Mouse (Mus musculus) adrenal gland, postnatal 14 days (tissue): Measurements from ENCODE around the gene Zfp626. TPM values are rescaled to one million over a fixed set of nuclear protein-coding genes. Genes with fewer than 3 reads are reported as not detected.
"Not testable (repeated sequence)": the region's sequence is repeated elsewhere in the genome, so short reads cannot be mapped to it uniquely, and the experiment has no call there.

Experiments used
- DNase-seq: peaks from one replicate; pipeline ENCODE4 v3.0.0; 2021; ENCODE audit warnings: mixed read lengths
- long read RNA-seq, 2 experiments: library from polyadenylated mRNA; stranded (forward); transcript quantifications; one replicate each; pipeline ENCODE4 v2.0.0; 2021
- total RNA-seq: library from RNA; stranded (reverse); gene quantifications from 2 replicates; pipeline ENCODE4 v1.2.3, GENCODE M21; 2021

The Zfp626 gene
- 7.0 and 7.7 TPM in 2 replicates for total RNA-seq
- long read RNA-seq, experiment 1, result 0 reads
- long read RNA-seq, experiment 2, result 0 reads

GRCm38 (mm10) chr7:27806896-27807295 lies at the start of gene Zfp626:
Gene Zfp626 (plus strand): TSS chr7:27807196.
- DNase-seq, result not testable (repeated sequence)

DNA sequence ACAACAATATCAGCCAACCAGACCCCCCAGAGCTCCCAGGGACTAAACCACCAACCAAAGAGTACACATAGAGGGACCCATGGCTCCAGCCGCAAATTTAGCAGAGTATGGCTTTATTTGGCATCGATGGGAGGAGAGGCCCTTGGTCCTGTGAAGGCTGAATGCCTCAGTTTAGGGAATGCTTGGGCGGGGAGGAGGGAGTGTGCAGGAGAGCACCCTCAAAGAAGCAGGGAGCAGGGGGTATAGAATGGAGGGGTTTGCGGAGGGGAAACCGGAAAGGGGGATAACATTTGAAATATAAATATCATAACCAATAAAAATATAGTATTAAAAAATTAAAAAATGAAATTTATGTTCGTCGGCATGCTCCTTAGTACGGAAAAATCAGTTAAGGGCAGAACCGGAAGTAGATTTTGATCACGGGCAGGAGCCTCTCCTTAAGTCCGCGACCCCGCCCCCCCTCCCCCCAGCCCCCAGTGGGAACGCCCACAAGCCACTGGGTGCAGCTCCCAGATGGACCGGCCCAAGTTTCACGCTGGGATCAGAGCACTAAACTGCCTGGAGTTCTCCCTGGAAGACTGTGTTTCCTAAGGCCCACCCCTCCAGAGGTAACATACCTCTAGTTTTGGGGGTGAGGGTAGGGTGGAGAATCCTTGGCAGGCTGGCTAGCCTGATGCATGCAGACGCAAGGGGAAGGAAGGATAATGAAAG lies 41.7 kb upstream of the Zfp626 start:
- DNase-seq, result no peak

GRCm38 (mm10) chr7:27789306-27789705 lies 17.7 kb upstream of the Zfp626 start:
- DNase-seq, result no peak

DNA sequence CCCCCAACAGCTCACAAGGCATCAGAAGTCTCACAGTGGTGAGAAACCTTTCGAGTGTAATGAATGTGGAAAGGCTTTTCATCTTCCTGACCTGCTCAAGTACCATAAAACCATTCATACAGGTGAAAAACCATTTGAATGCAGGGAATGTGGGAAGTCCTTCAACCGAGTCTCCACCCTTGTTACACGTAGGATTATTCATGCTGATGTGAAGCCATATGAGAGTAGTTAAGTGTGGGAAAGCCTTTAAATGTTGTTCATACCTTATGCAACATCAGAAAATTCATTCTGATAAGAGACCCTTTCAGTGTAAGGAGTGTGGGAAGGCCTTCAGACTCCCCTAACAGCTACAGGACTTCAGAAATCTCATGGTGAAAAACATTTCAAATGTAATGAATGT lies 13.1 kb upstream of the Zfp626 start:
- not testable (repeated sequence) for DNase-seq

- no peak for DNase-seq
Measured at GRCm38 (mm10) chr7:27794566-27794965, 12.4 kb upstream of the Zfp626 start.

GRCm38 (mm10) chr7:27797906-27798811 lies 8.8 kb upstream of the Zfp626 start:
- no peak for DNase-seq

DNA sequence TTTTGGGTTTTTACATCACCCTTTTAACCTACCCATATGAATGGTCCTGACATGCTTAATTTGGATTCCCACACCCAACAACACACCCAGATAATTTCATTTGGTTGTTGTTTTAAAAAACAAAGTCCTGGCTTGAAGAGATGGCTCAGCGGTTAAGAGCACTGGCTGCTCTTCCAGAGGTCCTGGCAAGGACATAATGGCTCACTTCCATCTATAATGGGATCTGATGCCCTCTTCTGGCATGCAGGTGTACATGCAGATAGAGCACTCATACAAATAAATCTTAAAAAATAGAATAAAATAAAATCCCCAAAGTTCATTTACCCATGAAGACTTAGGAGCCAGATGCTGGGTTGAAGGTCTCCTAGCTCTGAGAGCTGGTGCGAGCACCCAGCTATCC lies 5.9 kb upstream of the Zfp626 start:
- peak; percentile 16 for DNase-seq

- DNase-seq, result no peak
Measured at GRCm38 (mm10) chr7:27802986-27803385, 4.0 kb upstream of the Zfp626 start.

DNA sequence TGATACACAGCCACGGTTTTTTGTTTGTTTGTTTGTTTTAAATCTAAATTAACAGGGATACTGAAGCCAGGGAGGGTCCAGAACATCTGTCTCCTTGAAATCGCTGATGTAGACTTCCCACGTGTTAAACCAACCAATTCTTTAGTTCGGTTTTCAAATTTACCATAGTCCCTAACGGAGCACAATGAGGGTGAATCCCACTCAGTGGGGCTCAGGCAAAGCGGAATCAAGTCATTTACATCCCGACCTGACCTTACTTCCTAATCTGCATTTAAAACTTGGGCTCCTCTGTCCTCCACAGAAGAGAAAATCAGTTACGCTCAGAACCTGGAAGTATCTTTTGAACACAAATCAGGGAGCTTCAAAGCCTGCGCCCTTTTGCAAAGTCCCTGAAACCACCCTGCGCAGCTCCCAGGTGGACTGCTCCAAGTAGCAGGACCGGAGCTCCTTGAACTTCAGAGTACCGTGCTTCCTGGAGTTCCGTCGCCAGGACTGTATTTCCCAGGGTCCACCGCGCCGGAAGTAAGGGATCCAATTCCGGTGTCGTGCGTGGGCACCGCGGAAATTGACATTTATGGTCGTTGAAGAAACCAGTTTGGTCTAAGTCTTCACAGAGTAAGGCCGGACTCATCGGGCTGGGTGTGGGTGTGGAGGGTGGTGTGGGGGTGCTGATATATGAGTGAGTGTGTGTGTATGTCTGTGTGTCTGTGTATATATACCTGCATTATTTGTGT lies 2.5 kb upstream of the Zfp626 start:
- DNase-seq, result peak; percentile 91

GRCm38 (mm10) chr7:27807305-27807704 lies 309 bp downstream of the Zfp626 start:
- DNase-seq, result not testable (repeated sequence)

DNA sequence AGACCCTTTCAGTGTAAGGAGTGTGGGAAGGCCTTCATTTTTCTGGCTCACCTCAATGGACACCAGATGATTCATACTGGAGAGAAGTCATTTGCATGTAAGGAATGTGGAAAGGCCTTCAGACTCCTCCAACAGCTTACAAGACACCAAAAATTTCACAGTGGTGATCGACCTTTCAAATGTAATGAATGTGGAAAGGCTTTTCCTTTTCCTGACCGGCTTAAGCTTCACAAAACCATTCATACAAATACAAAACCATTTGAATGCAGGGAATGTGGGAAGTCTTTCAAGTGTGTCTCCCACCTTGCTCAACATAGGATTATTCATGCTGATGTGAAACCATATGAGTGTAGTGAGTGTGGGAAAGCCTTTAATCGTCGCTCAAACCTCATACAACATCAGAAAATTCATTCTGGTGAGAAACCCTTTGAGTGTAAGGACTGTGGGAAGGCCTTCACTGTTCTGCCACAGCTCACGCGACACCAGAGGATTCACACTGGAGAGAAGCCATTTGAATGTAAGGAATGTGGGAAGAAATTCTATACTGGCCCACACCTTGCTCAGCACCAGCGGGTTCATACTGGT lies 11.6 kb downstream of the Zfp626 start:
- no peak for DNase-seq

DNA sequence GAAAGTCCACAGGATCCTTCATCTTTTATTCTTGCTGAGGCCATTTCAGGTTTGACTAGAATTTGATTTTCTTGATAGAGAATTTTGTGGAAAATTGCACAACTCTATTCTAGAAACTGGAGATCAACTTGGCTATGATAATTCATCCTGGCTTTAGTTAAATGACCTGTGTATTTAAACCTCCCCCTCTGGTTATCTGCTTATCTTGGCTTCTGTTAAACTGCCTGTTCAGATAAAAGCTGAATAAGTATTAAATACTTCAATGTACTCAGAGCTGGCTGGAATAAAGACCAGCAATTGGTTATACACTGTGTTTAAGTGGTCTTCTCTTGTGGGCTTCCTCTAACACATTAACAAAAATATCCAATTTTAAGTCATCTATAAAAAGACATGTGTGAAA lies 15.6 kb downstream of the Zfp626 start:
- DNase-seq, result no peak

- no peak for DNase-seq
Measured at GRCm38 (mm10) chr7:27834131-27834530, 27.1 kb downstream of the Zfp626 start.

GRCm38 (mm10) chr7:27837896-27838295 lies 30.9 kb downstream of the Zfp626 start:
- DNase-seq, result no peak

DNA sequence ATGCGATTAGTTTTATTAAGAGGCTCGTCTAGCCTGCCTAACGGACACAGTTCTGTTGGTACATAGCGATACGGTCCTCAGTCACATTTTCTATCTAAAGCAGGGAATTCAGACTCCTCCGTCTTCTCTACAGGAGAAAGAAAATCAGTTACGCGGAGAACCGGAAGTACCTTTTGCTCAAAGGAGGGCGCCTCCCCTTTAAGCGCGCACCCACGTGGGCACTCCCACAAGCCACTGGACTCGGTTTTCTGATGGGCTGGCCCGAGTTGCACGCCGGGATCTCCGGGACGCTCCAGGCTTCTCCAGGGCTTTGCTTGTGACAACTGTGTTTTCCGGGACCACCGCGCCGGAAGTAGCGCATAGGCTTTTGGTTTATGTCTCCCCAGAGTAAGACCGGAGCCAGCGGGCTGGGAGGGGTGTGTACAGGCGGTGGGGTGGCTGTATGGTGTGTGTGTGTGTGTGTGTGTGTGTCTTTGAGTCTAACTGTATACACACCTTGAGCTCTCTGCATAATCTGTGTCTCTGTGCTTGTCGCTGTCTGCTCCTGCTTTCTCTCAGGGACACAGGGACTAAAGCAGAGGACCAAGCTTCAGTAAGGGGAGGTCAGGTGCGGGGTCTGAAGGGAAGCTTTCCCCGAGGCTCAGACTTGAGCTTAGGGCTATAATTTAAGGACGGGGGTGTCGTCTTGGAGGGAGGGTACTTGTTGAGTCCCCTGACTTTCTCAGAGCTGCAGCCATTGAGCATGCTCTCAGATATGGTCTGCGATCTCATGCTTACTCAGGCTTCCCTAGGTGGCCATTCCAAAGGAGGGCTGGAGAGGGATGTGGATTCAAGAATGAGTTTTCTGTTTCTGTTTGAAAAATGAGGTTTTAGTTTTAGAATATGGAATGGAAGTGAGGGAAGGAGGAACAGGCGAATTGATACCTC lies 31.6 kb downstream of the Zfp626 start, which contains the start of gene Zfp59:
Zfp59 (plus strand) TSS at position 285 of the 927 bp plus-strand sequence.
- DNase-seq, result peak; percentile 94

DNA sequence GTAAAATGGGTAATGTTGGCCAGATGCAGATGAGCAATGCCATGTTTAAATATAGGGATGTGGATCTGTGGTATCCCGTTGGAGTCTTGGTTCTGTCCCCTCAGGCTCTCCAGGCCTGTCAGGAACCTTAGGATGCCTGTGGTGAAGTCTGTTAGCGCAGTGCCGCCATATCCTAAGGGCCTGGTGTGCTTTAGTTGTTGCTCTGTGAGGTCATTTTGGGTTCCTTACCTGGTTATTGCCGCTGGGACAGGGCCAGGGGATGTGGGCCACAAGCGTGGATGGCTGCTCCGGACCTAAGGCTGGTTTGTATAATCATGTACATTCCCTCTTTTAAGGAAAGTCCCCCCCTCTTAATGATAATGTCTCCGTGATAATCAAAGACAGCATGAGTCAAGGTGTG lies 32.6 kb downstream of the Zfp626 start:
- DNase-seq, result no peak

DNA sequence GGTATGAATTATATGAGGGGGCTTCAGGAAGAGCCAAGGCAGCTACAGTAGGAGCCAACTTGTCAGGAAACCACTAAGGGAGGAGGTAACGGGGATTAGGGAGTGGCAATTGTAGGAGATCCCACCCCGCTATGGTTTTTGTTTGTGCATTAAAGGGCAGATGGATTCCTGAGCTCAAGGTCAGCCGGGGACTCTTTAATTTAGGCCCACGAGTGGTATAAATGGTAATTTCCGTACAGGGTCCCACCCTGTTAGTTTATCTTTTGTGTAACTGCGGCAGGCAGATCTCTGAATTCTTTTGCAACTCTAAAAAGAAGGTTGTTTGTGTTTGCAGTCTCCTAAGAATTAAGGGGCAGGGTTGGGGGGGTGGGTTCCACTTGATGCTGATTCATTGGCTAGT lies 33.1 kb downstream of the Zfp626 start:
- DNase-seq, result no peak

- DNase-seq, result no peak
Measured at GRCm38 (mm10) chr7:27857227-27857626, 50.2 kb downstream of the Zfp626 start, which contains the start of gene Zfp607a. Gene Zfp607a (plus strand): TSS chr7:27857527.

DNA sequence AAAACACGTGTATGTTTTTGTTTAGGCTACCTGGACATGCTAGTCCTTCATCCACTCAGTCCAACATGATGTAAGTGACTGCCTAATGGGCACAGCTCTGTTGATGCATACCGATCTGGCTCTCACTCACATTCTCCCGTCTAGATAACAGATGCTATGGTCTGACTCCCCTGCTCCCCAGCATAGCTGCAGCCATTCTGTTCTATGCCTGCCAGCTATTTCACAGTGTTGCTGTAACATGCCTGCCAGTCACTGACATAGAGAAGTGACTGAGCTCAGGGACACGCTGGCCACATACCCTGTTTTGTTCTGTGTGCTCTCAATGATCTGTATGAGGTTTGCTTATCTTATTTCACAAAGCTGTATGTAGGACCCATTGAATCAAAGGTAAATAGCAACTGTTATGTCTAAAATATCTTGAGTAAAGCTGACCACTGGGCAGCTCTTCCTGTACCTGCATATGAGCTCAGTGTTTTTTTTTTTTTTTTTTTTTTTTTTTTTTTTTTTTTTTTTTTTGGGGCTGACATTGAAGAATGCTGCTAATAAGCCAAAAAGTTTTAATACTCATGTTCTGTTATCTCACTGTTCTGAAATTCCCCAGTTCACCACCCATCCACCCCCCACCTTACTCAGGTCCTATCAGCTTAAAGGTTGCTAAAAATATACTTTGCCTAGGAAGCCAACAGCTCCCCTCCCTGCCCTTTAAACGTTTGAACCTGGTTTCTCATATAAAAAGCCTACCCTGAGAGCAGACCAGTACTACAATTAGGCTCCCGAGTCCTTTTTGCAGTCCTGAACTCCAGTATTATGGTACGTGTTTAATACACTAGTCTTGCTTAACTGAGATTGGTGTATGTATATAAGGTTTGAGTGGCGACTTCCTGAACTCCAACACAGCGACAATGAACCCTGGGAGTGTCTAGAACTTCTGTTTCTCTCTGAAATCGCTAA lies 52.6 kb downstream of the Zfp626 start:
- peak; percentile 21 for DNase-seq
